Mouse (Mus musculus) splenic B cell, adult 2 months (primary cell): ENCODE data around the gene Tmem59l.
"Not testable (repeated sequence)": the region's sequence is repeated elsewhere in the genome, so short reads cannot be mapped to it uniquely, and the experiment has no call there.

Source experiments
- DNase-seq: peaks from one replicate; pipeline ENCODE4 v3.0.0-alpha.2; 2011; ENCODE audit warnings: low read depth, low spot score
- H3K27me3 ChIP-seq: 2 replicates; pipeline ENCODE4 v1.6.1; 2012; ENCODE audit warnings: mild to moderate bottlenecking, low read length, moderate library complexity, mixed read lengths; ENCODE audit not compliant: control insufficient read depth, poor library complexity, insufficient read depth, severe bottlenecking
- H3K36me3 ChIP-seq: 2 replicates; pipeline ENCODE4 v1.6.1; 2012; ENCODE audit warnings: mild to moderate bottlenecking, low read length, moderate library complexity, mixed read lengths; ENCODE audit not compliant: control insufficient read depth, poor library complexity, insufficient read depth, severe bottlenecking

Tmem59l gene

DNA sequence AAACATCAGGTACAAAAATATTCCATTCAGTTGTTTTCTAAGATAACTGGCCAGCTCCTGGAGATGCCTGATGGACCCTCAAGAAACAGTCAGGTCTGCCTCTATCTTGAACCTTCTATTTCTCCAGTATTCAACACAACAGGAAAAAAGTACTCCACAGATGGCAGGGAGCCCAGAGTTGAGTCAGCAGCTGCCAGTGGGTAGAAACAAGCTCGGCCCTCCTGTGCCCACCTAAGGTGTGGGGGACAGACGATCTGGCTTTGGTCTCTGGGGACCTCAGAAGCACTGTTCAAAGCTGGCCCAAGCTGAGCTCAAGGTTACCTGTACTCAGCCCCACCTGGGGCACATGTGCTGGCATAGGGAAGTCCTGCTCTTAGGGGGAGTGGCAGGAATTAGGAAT, 26.3 kb upstream of the Tmem59l start:
- Histone ChIP-seq H3K36me3 (peaks cover 9% of the 10 kb centered on the region; the same call in 1 of the 2 replicates), H3K27me3 (no peaks in the 10 kb centered on the region)
- DNase-seq: no peak

DNA sequence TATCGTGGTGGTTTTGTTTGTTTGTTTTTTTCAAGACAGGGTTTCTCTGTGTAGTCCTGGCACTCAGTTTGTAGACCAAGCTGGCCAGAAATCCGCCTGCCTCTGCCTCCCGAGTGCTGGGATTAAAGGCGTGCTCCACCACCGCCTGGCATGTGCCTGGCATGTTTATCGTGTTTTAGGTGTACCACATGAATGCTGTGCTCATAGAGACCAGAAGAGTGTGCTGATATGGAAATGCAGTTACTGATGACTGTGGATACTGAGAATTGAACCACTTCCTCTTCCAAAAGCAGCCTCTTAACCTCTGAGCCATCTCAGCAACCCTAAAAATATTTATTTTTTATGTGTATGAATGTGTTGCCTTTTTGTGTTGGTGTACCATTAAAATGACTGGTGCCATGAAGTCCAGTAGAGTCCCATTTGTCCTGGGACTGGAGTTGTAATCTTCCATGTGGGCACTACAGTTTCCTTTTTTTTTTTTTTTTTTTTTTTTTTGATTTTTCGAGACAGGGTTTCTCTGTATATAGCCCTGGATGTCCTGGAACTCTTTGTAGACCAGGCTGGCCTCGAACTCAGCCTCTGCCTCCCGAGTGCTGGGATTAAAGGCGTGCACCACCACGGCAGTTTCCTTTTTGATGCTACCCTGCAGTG, 25.2 kb upstream of the Tmem59l start:
- Histone ChIP-seq H3K36me3 (peaks cover 9% of the 10 kb centered on the region), H3K27me3 (no peaks in the 10 kb centered on the region)
- DNase-seq: peak; percentile 43

DNA sequence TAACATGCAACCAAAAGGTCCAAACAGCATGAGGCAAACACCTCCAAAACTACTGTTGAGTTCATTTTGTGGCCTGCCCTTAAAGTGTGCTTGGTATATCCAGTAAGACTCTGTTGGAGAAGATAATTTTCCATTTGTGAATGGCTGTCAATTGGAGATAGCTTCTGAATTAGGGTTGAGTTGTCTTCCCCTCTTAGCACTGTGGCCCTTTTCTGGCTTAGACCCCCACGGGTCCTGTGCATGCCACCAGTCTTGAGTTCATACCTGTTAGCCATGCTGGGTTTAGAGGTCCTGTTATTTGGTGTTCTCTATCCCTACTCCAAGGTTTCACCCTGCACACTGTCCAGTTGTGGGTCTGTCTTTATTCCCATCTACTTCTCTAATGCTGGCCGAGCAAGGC, 24.6 kb upstream of the Tmem59l start:
- no peak for DNase-seq
- no peaks in the 10 kb centered on the region for H3K27me3 ChIP-seq
- H3K36me3 ChIP-seq: peaks cover 9% of the 10 kb centered on the region

DNA sequence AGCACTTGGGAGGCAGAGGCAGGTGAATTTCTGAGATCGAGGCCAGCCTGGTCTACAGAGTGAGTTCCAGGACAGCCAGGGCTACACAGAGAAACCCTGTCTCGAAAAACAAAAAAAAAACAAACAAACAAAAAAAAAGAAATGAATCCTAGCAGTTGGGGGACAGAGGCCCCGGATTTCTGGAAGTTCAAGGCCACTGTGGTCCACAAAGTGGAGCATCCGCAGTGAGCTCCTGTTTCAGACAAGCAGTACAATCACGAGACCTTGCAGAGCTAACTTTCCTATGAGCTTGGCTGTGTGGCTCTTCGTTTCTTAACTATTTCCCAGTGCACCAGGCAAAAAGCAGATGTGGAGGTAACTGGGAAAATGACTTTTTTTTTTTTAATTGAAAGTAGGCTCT, 24.0 kb upstream of the Tmem59l start:
- H3K27me3 ChIP-seq, DNase-seq: not testable (repeated sequence)

DNA sequence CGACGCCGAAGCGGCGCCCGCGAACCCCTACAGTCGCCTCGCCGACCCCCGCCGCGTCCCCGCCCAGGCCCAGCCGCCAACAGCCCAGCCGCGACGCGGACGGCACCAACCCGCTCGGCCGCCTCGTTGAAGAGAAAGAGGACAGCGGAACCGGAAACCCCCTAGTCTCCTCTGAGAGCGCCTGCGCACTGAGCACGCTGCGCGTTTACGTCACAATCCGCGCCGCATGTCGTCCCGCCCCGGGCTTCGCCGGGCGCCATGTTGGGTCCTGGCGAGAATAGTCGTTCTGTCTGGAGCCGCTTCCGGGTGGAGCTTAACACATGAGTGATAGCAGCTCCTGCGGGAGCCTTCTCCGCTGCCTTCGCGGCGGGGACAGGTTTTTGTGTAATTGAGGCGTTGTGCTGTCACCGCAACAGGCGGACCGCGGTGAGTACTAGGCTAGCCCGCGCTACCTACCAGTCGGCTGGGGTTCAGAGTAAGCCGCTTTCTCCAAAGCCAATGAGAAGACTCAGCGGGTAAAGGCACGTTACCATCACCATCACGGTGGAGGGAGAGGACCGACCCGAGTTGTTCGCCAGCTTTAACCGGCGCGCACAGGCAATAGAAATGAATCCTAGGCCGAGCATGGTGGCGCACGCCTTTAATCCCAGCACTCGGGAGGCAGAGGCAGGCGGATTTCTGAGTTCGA, 23.2 kb upstream of the Tmem59l start, which contains the start of gene Uba52:
Gene Uba52 (minus strand): TSS at position 574 of the 688 bp plus-strand sequence.
- peak; percentile 98 for DNase-seq
- Histone ChIP-seq H3K36me3 (peaks cover 4% of the 10 kb centered on the region), H3K27me3 (no peaks in the 10 kb centered on the region)

More for the DNA sequence above, 24.0 kb upstream of the Tmem59l start:
- not testable (repeated sequence) for H3K36me3 ChIP-seq

DNA sequence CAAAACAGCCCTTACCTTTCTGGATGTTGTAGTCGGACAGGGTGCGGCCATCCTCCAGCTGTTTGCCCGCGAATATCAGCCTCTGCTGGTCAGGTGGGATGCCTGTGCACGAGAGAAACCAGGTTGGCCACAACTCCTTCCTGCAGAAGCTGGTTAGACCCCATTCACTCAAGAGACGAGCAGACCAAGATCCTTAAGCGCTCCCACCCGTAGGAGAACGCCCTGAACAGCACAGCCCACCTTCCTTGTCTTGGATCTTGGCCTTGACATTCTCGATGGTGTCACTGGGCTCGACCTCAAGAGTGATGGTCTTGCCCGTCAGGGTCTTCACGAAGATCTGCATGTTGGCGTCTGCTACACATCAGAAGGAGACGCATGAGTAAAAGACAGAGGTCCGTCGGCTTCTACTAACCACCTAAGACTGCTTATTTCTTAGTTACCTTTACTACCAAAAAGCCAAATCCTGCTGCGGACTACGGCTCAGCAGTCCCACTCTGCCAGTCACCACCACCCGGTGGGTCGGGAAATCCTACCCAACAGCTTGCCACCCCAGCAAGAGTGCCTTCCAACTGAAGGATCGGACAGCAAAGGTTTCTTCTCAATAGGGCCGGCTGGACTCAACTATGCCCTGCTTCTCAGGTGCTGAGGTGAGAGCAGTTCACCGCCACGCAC, 22.3 kb upstream of the Tmem59l start:
- Histone ChIP-seq H3K27me3 (no peaks in the 10 kb centered on the region), H3K36me3 (peaks cover 4% of the 10 kb centered on the region)
- DNase-seq: no peak

DNA sequence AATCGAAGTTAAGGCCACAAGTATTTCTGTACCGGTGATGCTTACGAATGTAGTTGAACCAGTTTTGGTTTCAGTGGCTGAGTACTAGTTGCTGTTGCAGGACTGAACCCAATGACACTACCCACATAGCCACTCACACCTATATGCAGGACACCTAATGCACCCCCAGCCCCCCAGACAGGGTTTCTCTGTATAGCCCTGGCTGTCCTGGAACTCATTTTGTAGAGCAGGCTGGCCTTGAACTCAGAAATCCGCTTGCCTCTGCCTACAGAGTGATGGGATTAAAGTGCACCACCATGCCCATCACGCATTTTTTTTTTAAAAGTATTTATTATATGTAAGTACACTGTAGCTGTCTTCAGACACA, 19.9 kb upstream of the Tmem59l start:
- Histone ChIP-seq H3K27me3 (no peaks in the 10 kb centered on the region), H3K36me3 (peaks cover 3% of the 10 kb centered on the region)
- no peak for DNase-seq

DNA sequence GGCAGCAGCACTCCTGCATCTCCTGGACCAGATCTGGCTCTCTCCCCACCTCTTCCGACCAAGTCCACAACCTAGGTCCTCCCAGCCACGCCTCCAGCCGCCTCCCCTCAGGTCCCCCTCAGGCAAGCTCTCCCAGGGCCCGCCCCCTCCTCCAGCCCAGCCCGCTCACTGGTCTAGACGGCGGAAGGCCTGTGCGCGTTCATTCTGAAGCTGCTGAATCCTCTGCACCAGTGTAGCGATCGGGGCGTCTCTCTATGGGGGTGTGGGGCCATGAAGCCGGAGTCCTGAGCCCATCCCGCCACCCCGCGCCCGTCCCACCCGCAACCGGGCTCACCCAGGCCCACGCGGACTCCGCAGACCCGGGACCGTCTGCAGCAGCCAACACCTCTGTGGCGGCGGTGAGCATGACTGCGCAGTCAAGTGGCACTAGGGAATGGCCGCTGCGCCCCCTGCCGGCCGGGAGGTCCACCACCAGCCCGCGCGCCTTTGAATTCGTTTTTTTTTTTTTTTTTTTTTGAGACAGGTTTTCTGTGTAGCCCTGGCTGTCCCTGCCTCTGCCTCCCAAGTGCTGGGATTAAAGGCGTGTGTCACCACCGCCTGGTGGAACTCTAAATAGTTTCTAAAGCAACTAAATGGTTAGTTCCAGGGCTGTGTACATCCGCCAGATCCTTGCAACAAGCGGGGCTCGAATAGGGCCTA, 19.3 kb upstream of the Tmem59l start, which contains the start of gene Rex1bd:
Gene Rex1bd (minus strand): TSS at position 425 of the 699 bp plus-strand sequence.
- Histone ChIP-seq H3K36me3 (peaks cover 3% of the 10 kb centered on the region), H3K27me3 (no peaks in the 10 kb centered on the region)
- peak; percentile 94 for DNase-seq

DNA sequence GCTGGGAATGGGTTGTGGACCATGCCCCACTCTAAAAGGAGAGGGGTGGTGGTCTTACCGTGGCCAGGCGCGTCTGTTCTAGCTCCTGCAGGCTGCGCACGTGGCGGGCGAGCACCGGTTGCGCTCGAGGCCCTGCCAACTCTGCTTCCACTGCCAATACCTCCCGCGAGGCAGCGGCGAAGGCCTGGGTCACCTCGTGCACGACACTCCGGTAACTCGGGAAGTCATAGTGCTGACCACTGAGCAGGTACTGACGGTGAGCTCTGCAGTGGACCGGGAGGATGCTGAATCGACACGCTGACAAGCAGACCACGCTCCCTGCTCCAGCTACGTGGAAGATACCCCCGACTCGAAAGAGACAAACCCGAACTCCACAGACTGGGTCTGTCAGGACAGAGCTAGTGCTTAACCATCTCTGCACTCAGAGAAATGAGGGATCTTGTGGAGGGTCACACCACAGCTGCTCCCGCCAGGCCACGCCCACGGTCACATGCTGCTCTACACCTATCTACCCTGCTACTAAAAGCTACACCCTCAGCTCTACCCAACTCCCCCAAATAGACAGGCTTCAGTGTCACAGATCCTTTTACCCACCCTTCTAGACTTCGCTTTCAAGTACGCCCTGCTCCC, 18.7 kb upstream of the Tmem59l start:
- DNase-seq: no peak
- Histone ChIP-seq H3K36me3 (peaks cover 3% of the 10 kb centered on the region), H3K27me3 (no peaks in the 10 kb centered on the region)

DNA sequence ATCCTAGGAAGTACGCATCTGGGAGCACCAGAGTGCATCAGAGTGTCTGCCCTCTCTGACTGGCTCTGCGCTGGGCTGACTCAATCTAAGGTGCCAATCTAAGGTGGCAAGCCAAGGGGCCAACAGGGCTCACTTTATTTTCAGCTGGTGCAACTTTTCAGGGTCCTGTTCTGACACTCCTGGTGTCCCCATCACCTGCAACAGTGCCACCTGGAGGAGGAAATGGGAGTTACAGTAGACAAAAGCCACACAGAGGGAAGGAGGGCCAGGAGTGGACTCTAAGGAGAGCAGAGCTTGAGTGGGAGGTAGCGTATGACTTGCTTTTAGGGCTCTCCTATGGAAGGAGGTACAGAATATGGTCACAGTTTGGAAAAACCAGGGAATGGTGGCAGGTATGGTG, 17.7 kb upstream of the Tmem59l start:
- H3K27me3 ChIP-seq: no peaks in the 10 kb centered on the region
- DNase-seq: peak; percentile 88
- H3K36me3 ChIP-seq: peaks cover 3% of the 10 kb centered on the region

DNA sequence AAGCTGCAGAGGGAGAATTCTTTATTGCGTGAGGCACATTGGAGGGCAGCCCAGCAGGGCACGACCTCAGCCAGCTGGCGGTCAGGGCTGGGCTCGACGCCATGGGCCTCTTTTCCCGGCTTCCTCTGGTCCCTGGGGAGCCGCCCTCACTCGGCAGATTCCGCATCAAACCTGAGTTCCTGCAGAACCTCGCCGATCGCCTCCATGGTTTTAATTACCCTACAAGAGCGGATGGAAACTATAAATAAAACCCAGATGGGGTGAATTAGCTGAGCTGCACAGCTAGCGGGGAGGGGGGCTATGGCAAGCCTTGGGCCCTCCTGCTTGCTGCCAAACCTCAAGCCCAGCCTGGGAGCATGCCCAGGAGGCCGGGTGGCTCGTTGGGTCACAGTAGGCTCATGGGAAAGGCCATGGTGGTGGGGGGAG, 17.1 kb upstream of the Tmem59l start:
- DNase-seq: no peak
- Histone ChIP-seq H3K27me3 (no peaks in the 10 kb centered on the region), H3K36me3 (peaks cover 3% of the 10 kb centered on the region)

DNA sequence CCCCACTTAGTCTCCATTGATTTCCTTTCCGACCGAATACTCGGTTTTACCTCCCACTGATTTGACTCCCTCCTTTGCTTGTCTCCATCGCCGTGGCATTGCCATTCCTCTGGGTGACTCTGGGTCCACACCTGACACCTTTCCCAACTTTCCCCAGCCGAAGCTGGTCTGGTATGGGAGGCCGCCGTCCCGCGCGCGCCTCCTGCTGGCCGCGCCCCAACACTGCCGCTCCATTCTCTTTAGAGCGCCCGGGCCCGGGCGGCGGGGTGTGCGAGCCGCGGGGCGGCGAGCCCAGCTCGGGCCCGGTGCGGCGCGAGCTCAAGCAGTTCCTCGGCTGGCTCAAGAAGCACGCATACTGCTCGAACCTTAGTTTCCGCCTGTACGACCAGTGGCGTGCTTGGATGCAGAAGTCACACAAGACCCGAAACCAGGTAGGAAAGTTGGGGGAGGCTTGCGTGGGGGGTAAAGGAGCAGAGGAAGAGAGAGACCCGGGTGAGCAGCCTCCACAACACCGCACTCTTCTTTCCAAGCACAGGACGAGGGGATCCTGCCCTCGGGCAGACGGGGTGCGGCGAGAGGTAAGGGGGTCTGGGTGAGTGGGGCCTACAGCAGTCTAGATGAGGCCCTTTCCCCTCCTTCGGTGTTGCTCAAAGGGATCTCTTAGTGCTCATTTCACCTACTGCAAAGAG, 16.0 kb upstream of the Tmem59l start:
- H3K36me3 ChIP-seq: peaks cover 3% of the 10 kb centered on the region
- peak; percentile 74 for DNase-seq
- no peaks in the 10 kb centered on the region for H3K27me3 ChIP-seq

DNA sequence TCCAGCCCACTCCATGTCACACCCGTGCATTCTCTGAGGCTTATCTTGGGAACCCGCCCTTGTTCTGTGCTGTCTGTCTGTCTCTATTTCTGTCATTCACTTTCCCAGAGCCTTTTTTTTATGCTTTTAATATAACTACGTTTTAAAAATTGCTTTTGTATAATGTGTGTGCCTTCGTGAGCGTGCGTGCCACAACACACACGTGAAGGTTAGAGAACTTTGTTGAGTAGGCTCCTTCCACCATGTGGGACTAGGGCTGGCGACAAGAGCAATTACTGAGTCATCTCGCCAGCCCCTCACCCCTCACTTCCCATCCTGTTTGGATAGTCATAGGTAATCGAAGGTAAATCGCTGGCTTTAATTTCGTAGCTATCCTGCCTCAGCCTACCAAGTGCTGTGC, 15.4 kb upstream of the Tmem59l start:
- peaks cover 2% of the 10 kb centered on the region; the same call in 1 of the 2 replicates for H3K36me3 ChIP-seq
- H3K27me3 ChIP-seq: no peaks in the 10 kb centered on the region
- DNase-seq: no peak
